Mouse (Mus musculus): ENCODE data around the gene Tenm2.

Tenm2 gene

DNA sequence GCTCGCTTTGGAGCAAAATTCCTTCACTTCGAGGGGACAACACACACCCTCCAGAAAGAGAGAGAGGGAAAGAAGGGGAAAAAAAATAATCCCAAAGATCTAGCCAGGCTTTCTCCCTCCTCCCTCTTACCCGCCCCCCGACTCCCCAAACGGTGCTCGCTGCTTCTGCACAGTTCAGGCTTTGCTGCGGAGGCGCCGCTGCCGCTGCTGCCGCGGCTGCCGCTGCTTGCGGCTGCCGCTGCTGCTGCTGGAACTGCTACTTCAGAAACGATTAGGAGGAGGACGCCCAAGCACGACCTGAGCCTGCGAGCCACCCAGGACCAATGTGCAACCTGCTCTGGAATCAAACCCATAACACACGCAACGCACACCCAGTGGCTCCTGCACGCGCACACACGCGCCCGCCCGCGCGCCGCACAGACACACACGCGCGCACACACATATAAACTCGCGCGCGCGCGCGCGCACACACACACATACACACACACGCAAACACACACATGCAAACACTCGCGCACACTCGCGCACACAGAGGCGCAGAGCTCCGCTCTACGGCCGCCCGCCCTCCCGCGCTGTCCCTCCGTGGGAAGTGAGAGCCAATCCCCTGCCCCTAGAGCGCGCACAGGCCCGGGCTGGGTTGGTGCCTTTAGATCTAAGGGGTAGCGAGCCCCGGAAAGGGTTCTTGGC is at the start of gene Tenm2:
TSS of gene Tenm2 (minus strand) at position 51 of the 687 bp plus-strand sequence.
- no peak for DNase-seq (ENCODE audit: low read depth)

DNA sequence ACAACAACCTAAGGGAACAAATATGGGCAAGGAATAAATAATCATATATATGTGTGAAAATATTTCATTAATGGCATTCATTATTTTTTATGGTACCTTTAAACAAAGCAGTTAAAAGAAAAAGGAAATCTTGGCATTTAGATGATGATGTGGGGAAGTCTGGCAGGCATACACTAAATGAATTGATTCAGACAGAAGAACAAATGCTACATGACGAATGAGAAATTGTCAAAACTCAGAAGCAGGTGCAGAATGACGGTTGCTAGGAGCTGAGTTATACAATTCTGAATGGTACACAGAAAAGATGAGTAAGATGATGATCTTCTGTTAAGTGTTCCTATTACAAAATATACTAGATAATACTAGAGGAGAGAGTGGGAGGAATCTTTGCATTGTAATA is 49.4 kb upstream of the Tenm2 start:
- no peak for DNase-seq (ENCODE audit: low read depth)

DNA sequence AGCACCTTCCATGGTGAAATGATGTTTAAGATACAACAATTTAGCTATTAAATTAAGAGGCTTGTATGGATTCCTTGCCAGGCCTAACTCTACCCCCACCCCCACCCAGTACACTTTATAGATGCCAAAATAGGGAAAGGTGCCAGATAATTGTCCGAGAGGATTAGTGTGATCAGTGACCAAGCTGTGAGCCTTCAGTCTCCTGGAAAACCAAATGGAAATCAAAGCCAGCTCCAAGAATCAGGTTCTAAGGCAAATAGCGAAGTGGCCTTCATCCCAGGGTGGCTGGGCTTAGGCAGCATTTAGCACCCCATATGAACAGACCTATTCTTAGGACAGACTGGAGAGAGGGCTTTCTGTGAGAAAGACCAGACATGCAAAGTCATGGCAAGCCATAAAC is 13.0 kb upstream of the Tenm2 start:
- DNase-seq (ENCODE audit: low read depth) = no peak

DNA sequence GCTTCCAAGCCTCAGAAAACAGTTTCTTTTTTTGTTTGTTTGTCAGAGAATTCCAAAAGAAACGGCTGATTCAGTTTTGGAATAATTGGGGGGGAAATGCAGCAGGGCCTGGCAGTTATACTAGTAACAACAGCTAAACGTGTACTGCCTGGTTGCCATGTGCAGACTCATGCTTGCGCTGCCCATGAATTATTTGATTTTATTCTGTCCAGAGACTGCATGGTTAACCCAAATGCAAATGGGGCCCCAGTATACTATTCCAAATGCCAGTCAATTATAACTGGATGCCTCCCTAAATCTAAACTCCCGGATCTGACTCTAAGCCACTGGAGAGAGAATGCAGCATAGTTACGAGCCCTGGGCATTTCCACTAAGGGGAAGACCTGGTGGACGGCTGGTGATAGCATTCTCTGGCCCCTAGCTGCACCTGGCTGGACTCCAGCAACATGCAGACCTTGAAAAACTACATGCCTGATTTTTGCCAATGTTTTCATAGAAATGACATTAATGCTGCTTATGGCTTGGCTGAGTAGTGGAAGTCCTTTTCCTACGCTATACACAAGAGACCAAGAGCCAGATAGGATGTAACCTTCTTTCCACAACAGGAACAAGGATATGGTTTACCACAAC is 1.4 kb upstream of the Tenm2 start:
- DNase-seq (ENCODE audit: low read depth) = no peak

DNA sequence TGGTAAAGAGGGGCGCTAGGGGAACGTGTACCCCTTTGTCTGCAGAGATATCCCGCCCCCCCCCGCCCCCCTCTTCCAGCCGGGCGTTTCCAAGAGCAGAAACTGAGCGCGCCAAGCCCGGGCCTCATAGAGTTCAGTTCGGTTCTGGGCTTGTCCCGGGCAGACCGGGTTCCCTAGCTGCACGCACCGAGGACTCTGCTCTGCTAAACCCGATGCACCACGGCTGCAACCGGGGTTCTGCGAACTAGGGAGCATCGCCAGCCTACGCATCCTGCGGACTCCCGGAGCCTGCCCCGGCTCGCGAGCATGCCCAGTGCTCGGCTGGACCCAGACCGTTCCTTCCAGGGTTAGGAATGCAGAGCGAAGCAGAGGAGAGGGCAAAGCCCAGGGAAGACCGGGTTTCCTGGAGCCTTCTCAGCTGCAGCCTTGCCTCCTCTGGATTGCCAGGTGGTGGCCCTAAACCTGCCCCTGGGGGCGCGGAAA is 878 bp upstream of the Tenm2 start:
- no peak for DNase-seq (ENCODE audit: low read depth)

DNA sequence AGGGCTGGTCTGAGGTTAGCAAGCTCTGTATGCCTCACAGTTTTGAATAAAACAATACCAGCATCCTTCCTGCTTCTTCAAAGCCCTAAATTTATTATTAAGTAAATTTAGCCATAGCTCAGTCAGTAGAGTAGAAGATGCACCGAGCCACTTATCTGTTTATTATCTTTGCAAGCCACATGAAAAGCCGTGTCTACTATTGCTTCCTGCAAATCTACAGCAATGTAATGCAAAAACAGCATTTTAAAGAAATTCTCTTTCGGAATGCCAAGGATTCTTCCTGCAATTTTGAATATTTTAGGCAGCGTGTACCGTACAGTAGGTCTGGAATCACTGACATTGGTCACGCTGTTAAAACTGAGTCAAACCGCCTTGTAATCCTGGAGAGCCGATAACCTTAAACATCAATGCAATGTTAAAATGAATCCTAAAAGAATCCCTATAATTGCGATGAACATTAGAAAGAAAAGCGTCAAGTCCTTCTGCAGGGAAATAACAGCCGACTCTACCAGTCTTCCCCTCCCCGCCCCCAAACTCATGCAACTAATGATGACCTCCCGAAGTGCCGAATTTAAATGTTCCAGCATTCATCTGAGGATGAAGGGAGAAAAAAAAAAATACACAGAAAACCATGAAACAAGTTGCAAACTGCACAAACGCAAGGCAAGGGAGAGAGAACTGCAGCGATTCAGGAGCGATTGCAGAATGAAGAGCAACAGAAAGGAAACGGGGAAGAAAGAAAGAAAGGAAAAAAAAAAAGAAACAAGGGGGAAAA is 556 bp downstream of the Tenm2 start:
- no peak for DNase-seq (ENCODE audit: low read depth)

DNA sequence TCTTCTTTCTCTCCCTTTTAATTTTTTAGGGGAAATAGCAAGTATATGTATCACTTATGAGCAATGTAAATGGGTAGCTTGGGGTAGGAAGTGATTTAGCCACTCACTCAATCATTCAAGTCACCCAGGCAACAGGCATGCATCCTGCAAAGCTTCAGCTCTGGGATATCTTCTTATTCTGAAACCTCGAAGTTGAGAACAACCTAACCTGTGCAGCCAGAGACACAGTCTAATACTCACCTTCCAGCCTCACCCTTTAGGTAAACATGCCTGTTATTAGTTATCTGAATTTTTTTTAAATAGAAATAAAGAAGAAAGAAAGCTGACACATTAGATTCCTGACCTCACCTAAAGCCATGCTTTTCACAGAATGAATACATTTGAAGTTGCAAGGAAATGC is 8.4 kb downstream of the Tenm2 start:
- DNase-seq (ENCODE audit: low read depth) = no peak

DNA sequence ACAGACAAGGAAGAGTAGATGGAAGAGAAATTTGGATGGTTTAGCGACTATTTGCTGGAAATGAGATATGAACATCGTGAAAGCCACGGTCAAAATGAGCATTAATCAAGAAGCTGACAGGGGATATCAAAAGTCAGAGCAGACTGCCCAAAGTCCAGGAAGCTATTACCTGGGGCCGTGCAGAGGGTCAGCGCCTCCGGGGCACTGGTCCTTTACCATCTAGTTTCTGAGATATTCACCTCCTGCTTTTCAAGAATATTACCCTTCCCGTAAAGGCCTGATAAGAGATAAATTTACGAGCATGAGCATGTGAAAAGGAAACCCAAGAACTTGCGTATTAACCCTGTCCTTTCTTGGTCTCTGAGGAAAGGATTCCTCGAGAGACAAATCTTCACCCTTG is 8.8 kb downstream of the Tenm2 start:
- no peak for DNase-seq (ENCODE audit: low read depth)

DNA sequence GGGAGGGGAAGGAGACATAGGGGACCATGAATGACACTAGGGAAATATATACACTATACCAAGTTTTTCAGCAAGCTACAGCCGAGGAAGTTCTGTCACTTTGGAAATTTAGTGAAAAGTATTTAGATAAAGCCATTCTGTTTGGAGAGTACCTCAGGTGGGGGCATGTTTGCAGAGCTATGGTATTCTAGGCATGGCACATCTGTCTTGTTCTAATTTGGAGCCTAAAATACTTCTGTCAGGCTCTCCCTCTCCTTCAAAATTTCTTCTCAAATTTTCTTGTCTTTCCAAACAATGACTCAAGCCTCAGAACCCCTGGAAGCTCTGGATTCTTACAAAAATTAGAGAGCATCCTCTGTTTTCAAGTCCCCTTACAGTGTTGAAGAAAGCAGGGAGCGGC is 13.0 kb downstream of the Tenm2 start:
- no peak for DNase-seq (ENCODE audit: low read depth)

DNA sequence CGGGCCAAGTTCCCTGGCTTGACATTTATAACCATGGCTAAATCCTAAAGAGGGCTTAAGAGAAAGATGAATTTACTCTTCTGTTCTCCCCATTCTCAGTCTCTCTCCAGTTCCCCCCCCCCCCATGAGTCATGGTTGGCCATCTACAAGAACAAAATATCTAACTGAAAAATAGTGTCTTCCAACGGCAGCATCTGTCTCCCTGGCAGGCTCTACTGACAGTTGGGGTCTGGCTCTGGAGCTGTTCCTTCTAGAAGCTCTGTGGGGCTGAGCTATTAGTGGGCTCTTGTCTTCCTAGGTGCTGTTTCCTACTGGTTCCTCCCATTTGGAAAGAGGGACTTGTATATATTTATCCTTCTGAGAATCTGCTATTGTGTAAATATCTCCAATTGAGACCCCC is 13.7 kb downstream of the Tenm2 start:
- DNase-seq (ENCODE audit: low read depth) = no peak

DNA sequence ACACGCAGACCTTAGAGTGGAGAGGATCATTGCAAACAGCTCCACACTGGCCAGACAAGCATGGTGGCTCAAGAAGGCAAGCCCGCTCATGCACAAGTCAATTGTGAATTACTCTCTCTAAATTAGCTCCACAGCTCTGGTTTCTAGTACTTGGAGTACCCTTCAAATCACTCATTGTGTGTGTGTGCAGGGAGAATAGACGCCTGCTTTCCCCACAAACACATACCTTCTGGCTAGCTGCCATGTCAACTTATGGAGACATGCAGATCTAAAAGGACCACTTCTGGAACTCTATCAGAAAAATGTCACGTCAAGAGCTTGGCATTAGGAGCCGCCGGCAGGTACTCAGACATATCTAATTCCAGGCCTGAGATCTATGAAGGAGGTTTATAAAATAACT is 14.8 kb downstream of the Tenm2 start:
- DNase-seq (ENCODE audit: low read depth) = no peak

DNA sequence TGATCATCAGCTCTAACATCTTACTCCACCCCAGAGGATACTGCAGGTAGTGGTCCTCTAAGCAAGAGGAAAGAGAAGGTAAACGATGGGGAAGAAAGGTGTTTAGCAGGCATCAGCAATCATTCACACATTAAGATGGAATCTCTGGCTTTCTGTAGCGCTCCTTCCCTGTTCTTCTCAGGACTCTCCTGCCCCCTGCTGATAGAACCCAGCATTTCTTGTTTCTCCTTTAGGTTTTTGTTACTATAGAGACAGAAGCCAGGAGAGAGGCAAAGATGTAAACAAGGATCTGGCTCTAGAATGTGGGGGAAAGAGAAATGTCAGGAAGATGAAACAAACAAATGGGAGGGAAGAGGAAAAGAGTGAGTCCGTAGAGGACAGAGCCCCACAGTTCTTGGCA is 49.6 kb downstream of the Tenm2 start:
- DNase-seq (ENCODE audit: low read depth) = no peak

DNA sequence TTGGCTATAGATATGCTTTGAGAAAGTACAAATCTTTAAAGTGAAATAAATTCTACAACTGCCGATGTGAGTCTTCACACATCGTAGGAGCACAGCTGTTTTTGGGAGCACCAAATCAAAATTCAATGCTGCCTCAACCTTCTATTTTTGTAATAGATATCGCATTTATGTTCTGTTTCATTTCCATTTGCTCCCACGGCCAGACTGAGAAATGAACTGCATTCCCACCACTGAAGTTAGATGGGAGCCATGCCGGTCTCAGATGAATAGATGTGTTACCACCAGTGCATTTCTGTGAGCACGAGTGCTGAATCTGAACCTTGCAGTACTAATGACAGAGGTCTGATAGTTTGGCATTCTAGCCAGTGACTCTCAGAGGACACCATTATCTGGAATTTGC is 58.3 kb downstream of the Tenm2 start:
- no peak for DNase-seq (ENCODE audit: low read depth)

DNA sequence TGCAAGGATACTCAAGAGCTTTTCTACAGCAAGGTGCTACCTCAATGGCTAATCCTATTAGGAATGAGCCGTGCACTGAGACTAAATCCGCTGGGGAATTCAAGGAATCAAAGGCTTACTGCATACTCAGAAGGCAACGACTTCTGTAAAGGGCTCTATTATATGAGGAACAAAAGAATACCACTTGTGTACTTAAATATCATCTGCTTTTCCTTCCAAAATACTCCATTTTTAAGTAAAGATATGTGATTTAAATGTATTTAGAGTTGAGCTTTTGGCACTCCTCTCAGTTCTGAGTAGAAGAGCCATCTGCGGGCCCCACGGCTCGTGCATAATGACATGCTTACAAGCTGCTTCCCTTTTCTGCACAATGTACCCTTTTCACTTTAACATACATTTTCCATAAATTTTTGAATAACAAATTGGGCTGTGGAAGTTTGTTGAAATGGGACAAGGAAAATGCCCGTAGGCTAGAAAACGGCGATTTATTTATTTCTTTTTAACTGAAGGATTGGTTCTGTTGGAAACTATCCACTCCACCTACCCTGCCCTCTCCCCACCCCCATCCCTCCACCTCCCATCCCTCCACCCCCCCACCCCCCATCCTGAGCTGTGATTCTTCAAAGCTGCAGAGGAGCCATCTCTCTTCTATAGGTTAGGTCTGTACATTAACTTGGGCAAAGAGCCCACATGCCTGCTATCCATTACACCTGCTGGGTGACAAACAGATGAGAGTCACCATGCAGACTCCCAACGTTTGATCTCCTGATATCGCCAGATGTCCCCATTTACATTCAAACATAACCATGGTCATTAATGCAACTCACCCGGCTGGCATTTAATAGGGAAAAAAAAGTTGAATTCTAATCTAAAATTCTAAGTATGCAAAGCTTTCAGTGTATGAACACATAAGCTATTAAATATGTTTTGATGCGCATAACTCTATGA is 81.6 kb downstream of the Tenm2 start:
- no peak for DNase-seq (ENCODE audit: low read depth)

DNA sequence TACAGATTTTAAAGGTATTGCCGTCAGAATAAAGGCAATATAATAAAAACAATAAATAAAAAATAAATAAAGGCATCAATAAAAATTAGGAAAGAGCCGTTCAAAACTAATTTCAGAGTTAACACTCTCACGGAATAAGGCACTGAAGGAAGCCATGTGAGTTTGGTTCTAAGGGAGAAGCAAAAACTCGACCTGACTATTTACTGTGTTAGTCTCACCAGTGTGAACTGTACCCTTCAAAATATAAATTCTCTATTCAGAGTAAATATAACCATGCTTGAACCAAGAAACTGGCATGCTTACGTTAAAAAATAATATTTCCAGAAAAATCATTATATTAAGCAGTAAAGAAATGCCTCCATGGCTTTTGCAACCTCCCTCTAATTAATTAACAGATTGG is 82.4 kb downstream of the Tenm2 start:
- no peak for DNase-seq (ENCODE audit: low read depth)

DNA sequence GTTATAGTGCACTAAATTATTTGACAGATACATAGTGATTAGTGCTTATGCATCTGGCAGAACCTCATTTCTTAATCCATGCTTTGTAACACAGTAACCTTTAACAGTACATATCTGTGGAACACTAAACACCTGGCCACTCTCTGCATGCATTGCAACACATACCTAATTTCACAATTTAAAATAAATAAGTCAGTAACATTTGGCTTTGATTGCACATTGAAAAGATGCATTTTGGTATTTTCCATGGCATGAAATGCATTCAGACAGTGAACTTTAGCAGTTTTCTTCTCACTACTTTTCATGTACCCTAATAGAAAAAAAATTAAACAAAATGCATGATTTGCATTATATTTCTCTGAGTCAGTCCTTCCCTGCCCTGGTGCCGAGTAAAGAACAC is 85.8 kb downstream of the Tenm2 start:
- no peak for DNase-seq (ENCODE audit: low read depth)

DNA sequence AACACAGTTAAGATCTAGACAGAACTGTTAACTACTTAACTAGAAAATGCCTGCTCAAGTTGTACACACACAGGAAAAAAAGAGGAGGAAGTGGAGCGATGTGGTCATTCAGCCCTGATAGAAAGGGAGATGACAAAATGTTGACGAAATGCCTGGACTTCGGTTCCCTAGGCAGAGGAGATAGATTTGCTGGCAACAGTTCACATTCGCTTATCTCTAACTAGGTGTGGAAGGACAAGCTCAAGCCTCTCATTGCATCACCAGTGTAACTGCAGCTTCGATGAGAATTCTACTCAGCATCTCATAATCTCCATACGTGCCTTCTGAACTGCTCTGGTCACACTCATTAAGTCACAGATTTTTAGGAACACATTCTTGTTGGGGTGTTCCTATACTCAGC is 91.8 kb downstream of the Tenm2 start:
- DNase-seq (ENCODE audit: low read depth) = no peak

DNA sequence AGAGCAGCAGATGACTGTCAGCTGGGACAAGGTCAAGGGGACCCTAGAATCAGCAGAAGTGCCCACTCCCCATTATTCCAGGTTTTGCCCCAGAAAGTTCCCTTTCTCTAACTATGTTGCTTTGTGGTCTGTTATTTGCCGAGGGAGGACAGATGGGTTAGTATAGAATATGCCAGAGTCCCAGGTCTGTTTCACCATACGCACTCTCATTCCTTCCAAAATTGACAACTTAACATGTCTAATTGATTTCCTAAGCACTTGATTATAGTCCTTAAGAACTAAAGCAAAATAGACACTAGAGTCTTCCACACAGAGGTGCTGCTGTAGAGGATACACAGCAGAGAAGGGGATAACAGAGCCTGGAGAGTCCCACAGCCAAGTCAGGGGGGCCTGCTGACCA is 92.3 kb downstream of the Tenm2 start:
- DNase-seq (ENCODE audit: low read depth) = no peak

DNA sequence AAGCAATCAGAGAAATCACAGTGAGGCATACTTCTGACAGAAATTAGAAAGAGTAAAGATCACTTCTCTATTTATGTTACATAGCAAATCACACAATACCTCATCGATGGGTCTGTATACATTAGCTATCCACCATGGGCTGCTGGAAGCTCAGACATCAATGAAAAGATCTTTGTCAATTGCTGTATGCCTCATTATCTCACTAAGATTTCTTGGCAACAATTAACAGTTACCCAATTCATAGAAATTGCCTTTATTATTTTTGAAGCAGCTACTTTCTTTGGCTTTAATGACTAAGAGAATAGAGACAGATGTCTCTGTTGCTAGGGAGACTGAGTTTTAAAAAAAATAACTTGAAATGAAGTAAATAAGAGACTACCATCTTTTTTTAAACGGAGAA is 106.9 kb downstream of the Tenm2 start:
- no peak for DNase-seq (ENCODE audit: low read depth)

DNA sequence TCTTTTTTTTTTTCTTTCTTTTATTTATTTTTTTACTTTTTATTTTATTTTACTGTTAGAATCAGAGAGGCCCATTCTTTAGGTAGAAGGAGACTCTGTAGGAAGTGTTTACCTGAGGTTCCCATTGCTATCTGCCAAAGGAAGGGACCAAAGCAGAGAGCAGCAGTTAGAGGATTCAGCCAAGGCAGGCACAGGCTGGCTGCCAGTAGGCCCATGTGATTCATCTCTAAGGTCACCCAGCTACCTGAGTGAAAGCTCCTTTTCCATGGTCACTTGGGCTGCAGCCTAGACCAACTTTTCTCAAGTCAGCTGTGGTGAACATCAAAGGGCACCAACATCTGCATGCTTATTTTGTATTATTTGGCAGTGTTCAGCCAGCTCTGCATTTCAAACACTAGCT is 117.7 kb downstream of the Tenm2 start:
- no peak for DNase-seq (ENCODE audit: low read depth)

DNA sequence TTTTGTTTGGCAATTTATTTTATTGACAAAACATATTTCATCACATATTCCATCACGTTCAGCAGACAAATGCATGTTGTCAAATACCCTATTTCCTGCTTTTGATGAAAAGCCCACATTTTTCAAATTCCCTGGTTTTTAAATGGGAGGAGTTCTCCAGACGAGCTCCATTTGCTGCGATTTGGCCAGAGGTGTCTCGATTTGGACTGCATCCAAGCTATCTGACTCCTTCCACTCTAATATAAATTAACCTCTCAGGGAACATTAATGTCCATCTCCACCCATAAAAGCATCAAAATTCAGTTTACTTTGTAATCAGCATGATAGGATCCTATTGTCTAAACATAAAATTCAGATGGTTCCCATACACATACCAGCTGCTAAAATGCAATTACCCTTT is 120.6 kb downstream of the Tenm2 start:
- DNase-seq (ENCODE audit: low read depth) = no peak

DNA sequence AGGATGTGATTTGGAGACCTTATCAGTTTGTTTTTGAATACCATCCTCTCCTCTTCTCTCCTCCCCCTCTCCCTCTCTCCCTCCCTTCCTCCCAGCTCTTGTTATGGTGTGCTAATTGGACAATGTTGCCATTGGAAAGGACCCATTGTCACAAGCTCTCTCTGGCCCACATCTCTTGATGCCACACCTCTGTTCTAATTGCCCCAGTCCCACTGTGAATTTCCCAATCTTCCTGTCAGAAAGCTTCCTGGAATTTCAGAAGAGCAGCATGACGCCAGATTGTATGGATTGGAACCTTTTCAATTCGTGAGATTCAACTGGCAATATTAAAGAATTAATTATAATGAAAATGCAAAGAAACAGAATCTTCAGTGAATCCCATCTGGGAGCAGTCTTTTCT is 128.7 kb downstream of the Tenm2 start:
- no peak for DNase-seq (ENCODE audit: low read depth)
